8 mouse cellular contexts compared by ENCODE assay signal in genomic region chr1:164744955-164745608, GRCm38 (mm10). TPM values are rescaled to one million over a fixed set of nuclear protein-coding genes. Genes with fewer than 3 reads are reported as not detected.
A peak's percentile ranks its signal among the peaks of the same experiment; 100 is the strongest.
DNase-seq lines count a peak whose midpoint lies in the region; ATAC-seq and TF ChIP-seq lines count a peak whose summit lies in the region.

No protein-coding gene starts in this region.

- H3K9ac ChIP-seq in embryonic facial prominence, embryonic 11.5 days (replicated peaks; ENCODE audit: low read length), result no peak overlapping the region
- H3K9ac ChIP-seq in liver, postnatal 0 days (replicated peaks), result no peak overlapping the region

- no peak overlapping the region for H3K27ac ChIP-seq in embryonic facial prominence, embryonic 11.5 days (replicated peaks; ENCODE audit: low read depth, low read length)
- H3K27ac ChIP-seq in embryonic facial prominence, embryonic 10.5 days (replicated peaks), result no peak overlapping the region
- H3K27ac ChIP-seq in liver, postnatal 0 days (ENCODE audit: low read depth), result no peak overlapping the region

- no peaks in the 10 kb centered on the region for H3K36me3 ChIP-seq in embryonic facial prominence, embryonic 11.5 days (replicated peaks; ENCODE audit: control insufficient read depth, insufficient read depth, low read depth, low read length)
- no peaks in the 10 kb centered on the region for H3K36me3 ChIP-seq in embryonic facial prominence, embryonic 10.5 days (replicated peaks)
- no peaks in the 10 kb centered on the region for H3K36me3 ChIP-seq in liver, postnatal 0 days (replicated peaks; ENCODE audit: insufficient read depth, low read length)

- H3K4me1 ChIP-seq in embryonic facial prominence, embryonic 11.5 days (ENCODE audit: control insufficient read depth, insufficient read depth, low read length), result no peaks in the 10 kb centered on the region
- H3K4me1 ChIP-seq in embryonic facial prominence, embryonic 10.5 days, result no peaks in the 10 kb centered on the region
- H3K4me1 ChIP-seq in liver, postnatal 0 days (ENCODE audit: insufficient read depth), result no peaks in the 10 kb centered on the region

- ATAC-seq in embryonic facial prominence, embryonic 11.5 days (replicated peaks; ENCODE audit: insufficient number of reproducible peaks, low FRiP score, low TSS enrichment, low read depth), result no peak
- ATAC-seq in liver, postnatal 0 days, result no peak
- ATAC-seq in common myeloid progenitor, adult 5-6 weeks (replicated peaks; ENCODE audit: low read depth, poor library complexity, severe bottlenecking), result peak; percentile 80
- ATAC-seq in megakaryocyte, adult 5-6 weeks (ENCODE audit: poor library complexity, severe bottlenecking), result peak; percentile 51; the same call in 1 of the 2 replicates
- ATAC-seq in activated CD4-positive, CD25-positive, alpha-beta regulatory T cell, adult 4 months, result no peak

- TF ChIP-seq CTCF in liver, postnatal 0 days (IDR thresholded peaks at IDR 0.05; ENCODE audit: low read depth), result peak; percentile 58

- H3K27me3 ChIP-seq in embryonic facial prominence, embryonic 11.5 days (ENCODE audit: control insufficient read depth, insufficient read depth, low read length), result no peaks in the 10 kb centered on the region
- H3K27me3 ChIP-seq in embryonic facial prominence, embryonic 10.5 days (replicated peaks; ENCODE audit: low read depth, poor library complexity, severe bottlenecking), result no peaks in the 10 kb centered on the region
- no peaks in the 10 kb centered on the region for H3K27me3 ChIP-seq in liver, postnatal 0 days (ENCODE audit: insufficient read depth, low read length)

- H3K4me2 ChIP-seq in embryonic facial prominence, embryonic 11.5 days (ENCODE audit: low read depth, low read length), result no peak overlapping the region
- no peak overlapping the region for H3K4me2 ChIP-seq in liver, postnatal 0 days (ENCODE audit: low read depth, low read length)

- TF ChIP-seq EP300 in liver, postnatal 0 days (IDR thresholded peaks at IDR 0.05; ENCODE audit: low read depth), result no peak

- peak; percentile 56 for DNase-seq in embryonic facial prominence, embryonic 11.5 days (ENCODE audit: low spot score)
- no peak for DNase-seq in embryonic facial prominence, embryonic 10.5 days (ENCODE audit: low spot score)
- DNase-seq in liver, postnatal 0 days, result no peak
- DNase-seq in liver, result no peak
- DNase-seq in urinary bladder, postnatal 36 days (ENCODE audit: low spot score in 2 of 2), result no peak

- no peak overlapping the region for H3K4me3 ChIP-seq in embryonic facial prominence, embryonic 11.5 days (ENCODE audit: low read depth, low read length)
- no peak overlapping the region for H3K4me3 ChIP-seq in embryonic facial prominence, embryonic 10.5 days
- no peak overlapping the region for H3K4me3 ChIP-seq in liver, postnatal 0 days (ENCODE audit: low read depth, low read length)

- H3K9me3 ChIP-seq in embryonic facial prominence, embryonic 11.5 days (replicated peaks; ENCODE audit: control insufficient read depth, low read length), result no peaks in the 10 kb centered on the region
- H3K9me3 ChIP-seq in embryonic facial prominence, embryonic 10.5 days, result no peaks in the 10 kb centered on the region
- H3K9me3 ChIP-seq in liver, postnatal 0 days (ENCODE audit: low read length), result no peaks in the 10 kb centered on the region

RNA-seq across cellular contexts. Expression of gene Dpt, which starts 51.4 kb away (rescaled TPM):
- polyA plus RNA-seq in embryonic facial prominence, embryonic 11.5 days (2014; fragmentation: Nextera tagmentation; extraction: Ambion mirVana), result 0.15 and 0.20 TPM in 2 replicates
- polyA plus RNA-seq in embryonic facial prominence, embryonic 10.5 days (2016; fragmentation: Nextera tagmentation; extraction: Ambion mirVana), result 0.16 TPM in 1 of 2 replicates, not detected in the other
- polyA plus RNA-seq in liver, postnatal 0 days (2015; fragmentation: Nextera tagmentation; extraction: Ambion mirVana), result 0.58 and 1.6 TPM in 2 replicates
- total RNA-seq in common myeloid progenitor, adult 5-6 weeks (2017), result not detected in 2 replicates
- not detected in 2 replicates for total RNA-seq in megakaryocyte, adult 5-6 weeks (2015)
- not detected in 2 replicates for total RNA-seq in megakaryocyte, adult 5-6 weeks (2017)
- polyA plus RNA-seq in activated CD4-positive, CD25-positive, alpha-beta regulatory T cell, adult 4 months (2017; shearing (Covaris generic)), result under 1 TPM; 0.57 to 0.83 TPM

Comparison
In these comparisons a context has a peak if more than half of its experiments do, and no peak if none do; other contexts are left out.
1. ATAC-seq: peak in common myeloid progenitor, adult 5-6 weeks (single experiment) and megakaryocyte, adult 5-6 weeks (single experiment); none in embryonic facial prominence, embryonic 11.5 days (single experiment), liver, postnatal 0 days (single experiment) and activated CD4-positive, CD25-positive, alpha-beta regulatory T cell, adult 4 months (single experiment).